Mouse (Mus musculus): ENCODE measurements around the gene Anapc16. TPM values are rescaled to one million over a fixed set of nuclear protein-coding genes. Genes with fewer than 3 reads are reported as not detected.

Anapc16 gene
- polyA plus RNA-seq, 1 experiment = 32.9 TPM

- H3K4me1 ChIP-seq (ENCODE audit: control insufficient read depth, insufficient read depth, low read length) = peaks cover 14% of the 10 kb centered on the region
- 82% methylated on average over 6 of the region's 6 CpGs for WGBS
These were observed 29.9 kb downstream of the Anapc16 start for GRCm38 (mm10) chr10:59972999-59973398.

GRCm38 (mm10) chr10:59972534-59972933, 30.4 kb downstream of the Anapc16 start:
- TF ChIP-seq CTCF (IDR thresholded peaks at IDR 0.05; ENCODE audit: control insufficient read depth, insufficient read depth, low read length) (peak; percentile 2; the same call in 1 of the 2 replicates), POLR2A (IDR thresholded peaks at IDR 0.05; ENCODE audit: borderline replicate concordance, control insufficient read depth, low read depth, low read length) (no peak)
- no peak overlapping the region for H3K4me3 ChIP-seq (replicated peaks; ENCODE audit: control insufficient read depth, low read depth, low read length)
- peaks cover 14% of the 10 kb centered on the region for H3K4me1 ChIP-seq (ENCODE audit: control insufficient read depth, insufficient read depth, low read length)
- H3K27ac ChIP-seq (ENCODE audit: control insufficient read depth, insufficient read depth, low read depth, low read length, poor library complexity) = no peak overlapping the region
- WGBS = 76% methylated on average over 2 of the region's 2 CpGs

More at GRCm38 (mm10) chr10:59972999-59973398, 29.9 kb downstream of the Anapc16 start:
- TF ChIP-seq CTCF (IDR thresholded peaks at IDR 0.05; ENCODE audit: control insufficient read depth, insufficient read depth, low read length) = no peak
- TF ChIP-seq POLR2A (IDR thresholded peaks at IDR 0.05; ENCODE audit: borderline replicate concordance, control insufficient read depth, low read depth, low read length) = no peak
- no peak overlapping the region for H3K4me3 ChIP-seq (replicated peaks; ENCODE audit: control insufficient read depth, low read depth, low read length)
- H3K27ac ChIP-seq (ENCODE audit: control insufficient read depth, insufficient read depth, low read depth, low read length, poor library complexity) = peak overlapping the region; percentile 32; the same call in 1 of the 2 replicates

- H3K4me1 ChIP-seq (ENCODE audit: control insufficient read depth, insufficient read depth, low read length) = peaks cover 12% of the 10 kb centered on the region
- H3K27ac ChIP-seq (ENCODE audit: control insufficient read depth, insufficient read depth, low read depth, low read length, poor library complexity) = no peak overlapping the region
- no peak overlapping the region for H3K4me3 ChIP-seq (replicated peaks; ENCODE audit: control insufficient read depth, low read depth, low read length)
- 89% methylated on average over 8 of the region's 8 CpGs for WGBS
- TF ChIP-seq POLR2A (IDR thresholded peaks at IDR 0.05; ENCODE audit: borderline replicate concordance, control insufficient read depth, low read depth, low read length) = no peak
- TF ChIP-seq CTCF (IDR thresholded peaks at IDR 0.05; ENCODE audit: control insufficient read depth, insufficient read depth, low read length) = no peak
These were observed 31.1 kb downstream of the Anapc16 start for GRCm38 (mm10) chr10:59971813-59972212.

- WGBS = 17% methylated on average over 6 of the region's 6 CpGs
- H3K27ac ChIP-seq (ENCODE audit: control insufficient read depth, insufficient read depth, low read depth, low read length, poor library complexity) = peak overlapping the region; percentile 84
- TF ChIP-seq CTCF (IDR thresholded peaks at IDR 0.05; ENCODE audit: control insufficient read depth, insufficient read depth, low read length) = no peak
- TF ChIP-seq POLR2A (IDR thresholded peaks at IDR 0.05; ENCODE audit: borderline replicate concordance, control insufficient read depth, low read depth, low read length) = no peak
- no peak overlapping the region for H3K4me3 ChIP-seq (replicated peaks; ENCODE audit: control insufficient read depth, low read depth, low read length)
- peaks cover 12% of the 10 kb centered on the region for H3K4me1 ChIP-seq (ENCODE audit: control insufficient read depth, insufficient read depth, low read length)
These were observed 32.4 kb downstream of the Anapc16 start for GRCm38 (mm10) chr10:59970450-59971062.

- Histone ChIP-seq H3K27ac (ENCODE audit: control insufficient read depth, insufficient read depth, low read depth, low read length, poor library complexity) (peak overlapping the region; percentile 84), H3K4me1 (ENCODE audit: control insufficient read depth, insufficient read depth, low read length) (peaks cover 10% of the 10 kb centered on the region), H3K4me3 (replicated peaks; ENCODE audit: control insufficient read depth, low read depth, low read length) (peak overlapping the region; percentile 65)
- no peak for TF ChIP-seq POLR2A (IDR thresholded peaks at IDR 0.05; ENCODE audit: borderline replicate concordance, control insufficient read depth, low read depth, low read length)
- no peak for TF ChIP-seq CTCF (IDR thresholded peaks at IDR 0.05; ENCODE audit: control insufficient read depth, insufficient read depth, low read length)
- WGBS = 2% methylated on average over 25 of the region's 25 CpGs
These were observed 33.0 kb downstream of the Anapc16 start for GRCm38 (mm10) chr10:59969821-59970449.

- H3K4me1 ChIP-seq (ENCODE audit: control insufficient read depth, insufficient read depth, low read length) = peaks cover 5% of the 10 kb centered on the region; the same call in 1 of the 2 replicates
These were observed 35.5 kb downstream of the Anapc16 start for GRCm38 (mm10) chr10:59967309-59967942.

GRCm38 (mm10) chr10:59966743-59967142, 36.2 kb downstream of the Anapc16 start:
- Histone ChIP-seq H3K27ac (ENCODE audit: control insufficient read depth, insufficient read depth, low read depth, low read length, poor library complexity) (no peak overlapping the region), H3K4me3 (replicated peaks; ENCODE audit: control insufficient read depth, low read depth, low read length) (no peak overlapping the region), H3K4me1 (ENCODE audit: control insufficient read depth, insufficient read depth, low read length) (peaks cover 2% of the 10 kb centered on the region; the same call in 1 of the 2 replicates)
- WGBS = 84% methylated on average over 6 of the region's 6 CpGs
- TF ChIP-seq POLR2A (IDR thresholded peaks at IDR 0.05; ENCODE audit: borderline replicate concordance, control insufficient read depth, low read depth, low read length) (no peak), CTCF (IDR thresholded peaks at IDR 0.05; ENCODE audit: control insufficient read depth, insufficient read depth, low read length) (peak; percentile 26; the same call in 1 of the 2 replicates)

More at GRCm38 (mm10) chr10:59967309-59967942, 35.5 kb downstream of the Anapc16 start:
- no peak for TF ChIP-seq POLR2A (IDR thresholded peaks at IDR 0.05; ENCODE audit: borderline replicate concordance, control insufficient read depth, low read depth, low read length)
- no peak for TF ChIP-seq CTCF (IDR thresholded peaks at IDR 0.05; ENCODE audit: control insufficient read depth, insufficient read depth, low read length)
- Histone ChIP-seq H3K27ac (ENCODE audit: control insufficient read depth, insufficient read depth, low read depth, low read length, poor library complexity) (no peak overlapping the region), H3K4me3 (replicated peaks; ENCODE audit: control insufficient read depth, low read depth, low read length) (no peak overlapping the region)
- 51% methylated on average over 6 of the region's 6 CpGs for WGBS

GRCm38 (mm10) chr10:59965788-59966187, 37.1 kb downstream of the Anapc16 start:
- 89% methylated on average over 8 of the region's 8 CpGs for WGBS
- H3K27ac ChIP-seq (ENCODE audit: control insufficient read depth, insufficient read depth, low read depth, low read length, poor library complexity) = no peak overlapping the region
- TF ChIP-seq POLR2A (IDR thresholded peaks at IDR 0.05; ENCODE audit: borderline replicate concordance, control insufficient read depth, low read depth, low read length) (no peak), CTCF (IDR thresholded peaks at IDR 0.05; ENCODE audit: control insufficient read depth, insufficient read depth, low read length) (no peak)
- peaks cover 1% of the 10 kb centered on the region; the same call in 1 of the 2 replicates for H3K4me1 ChIP-seq (ENCODE audit: control insufficient read depth, insufficient read depth, low read length)
- no peak overlapping the region for H3K4me3 ChIP-seq (replicated peaks; ENCODE audit: control insufficient read depth, low read depth, low read length)

All from bone marrow, adult 2 months (tissue).